In the genomic region with DNA sequence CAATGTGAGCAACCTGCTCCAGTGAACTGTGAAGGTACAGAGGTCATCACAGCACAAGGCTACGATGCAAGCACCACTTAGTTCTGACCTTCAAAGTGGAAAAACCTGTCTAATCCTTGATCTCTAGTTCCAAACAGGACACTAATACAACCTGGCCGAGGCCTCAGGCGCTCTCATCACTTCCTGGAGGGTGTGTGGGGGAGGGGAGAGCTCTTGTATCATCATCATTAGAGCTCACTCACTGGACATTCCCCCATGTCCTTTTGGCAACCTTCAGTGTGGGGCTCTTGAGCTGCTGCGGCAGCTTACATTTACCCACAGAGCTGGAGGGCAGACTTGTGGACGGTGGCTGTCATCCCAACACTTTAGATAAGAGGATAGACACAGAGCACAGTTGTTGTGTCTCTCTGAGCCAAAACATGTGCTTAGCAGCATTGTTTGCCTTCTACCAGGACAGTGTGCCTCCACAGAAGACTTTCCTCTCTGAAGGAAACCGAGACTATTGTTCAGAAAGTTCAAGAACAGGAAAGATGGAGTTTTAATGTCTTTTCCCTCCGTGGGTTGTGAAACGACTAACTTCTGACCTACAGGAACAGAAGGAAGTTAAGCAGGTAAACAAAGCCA, we compare ENCODE assay signal across 13 mouse cellular contexts.
DNase-seq lines count a peak whose midpoint lies in the region; ATAC-seq lines count a peak whose summit lies in the region.
"Had no signal": no experiment of that assay in that cellular context is flagged by ENCODE, and none has a peak within 500 bp of the region (broad histone marks: within the 10 kb centered on the region; RNA-seq: fewer than 3 reads in every experiment).

No protein-coding gene starts in this region.

- no peak overlapping the region for H3K4me2 ChIP-seq in heart, embryonic 15.5 days
- H3K4me2 ChIP-seq in kidney, embryonic 15.5 days = no peak overlapping the region
- H3K4me2 ChIP-seq: stomach, embryonic 15.5 days had no signal

- no peak overlapping the region for H3K9ac ChIP-seq in heart, embryonic 15.5 days
- no peak overlapping the region for H3K9ac ChIP-seq in kidney, embryonic 15.5 days
- H3K9ac ChIP-seq: stomach, embryonic 15.5 days had no signal

- H3K36me3 ChIP-seq in heart, embryonic 15.5 days = no peaks in the 10 kb centered on the region
- no peaks in the 10 kb centered on the region for H3K36me3 ChIP-seq in kidney, embryonic 15.5 days
- H3K36me3 ChIP-seq in forebrain, embryonic 10.5 days (replicated peaks) = no peaks in the 10 kb centered on the region
- H3K36me3 ChIP-seq: midbrain, embryonic 10.5 days; stomach, embryonic 15.5 days had no signal

- peak; percentile 43; the same call in 1 of the 2 replicates for ATAC-seq in heart, embryonic 15.5 days (replicated peaks; ENCODE audit: insufficient number of reproducible peaks, insufficient read depth, low FRiP score, low read depth)
- ATAC-seq in kidney, embryonic 15.5 days (replicated peaks; ENCODE audit: low FRiP score) = 0 out of 2 replicates have a peak, but pooled peaks have one; percentile 33
- no peak for ATAC-seq in granulocyte monocyte progenitor cell, adult 5-6 weeks (replicated peaks; ENCODE audit: poor library complexity, severe bottlenecking)

- H3K4me3 ChIP-seq in heart, embryonic 15.5 days = no peak overlapping the region
- H3K4me3 ChIP-seq in kidney, embryonic 15.5 days (replicated peaks) = no peak overlapping the region
- H3K4me3 ChIP-seq in forebrain, embryonic 10.5 days = no peak overlapping the region
- H3K4me3 ChIP-seq: erythroblast, embryonic 14.5 days; midbrain, embryonic 10.5 days; stomach, embryonic 15.5 days had no signal

- no peaks in the 10 kb centered on the region for H3K9me3 ChIP-seq in heart, embryonic 15.5 days (replicated peaks)
- no peaks in the 10 kb centered on the region for H3K9me3 ChIP-seq in kidney, embryonic 15.5 days (replicated peaks)
- no peaks in the 10 kb centered on the region for H3K9me3 ChIP-seq in forebrain, embryonic 10.5 days
- H3K9me3 ChIP-seq: midbrain, embryonic 10.5 days; stomach, embryonic 15.5 days had no signal

- H3K4me1 ChIP-seq in heart, embryonic 15.5 days (replicated peaks) = peaks cover 13% of the 10 kb centered on the region
- H3K4me1 ChIP-seq in kidney, embryonic 15.5 days = peaks cover 8% of the 10 kb centered on the region
- no peaks in the 10 kb centered on the region for H3K4me1 ChIP-seq in forebrain, embryonic 10.5 days
- H3K4me1 ChIP-seq: midbrain, embryonic 10.5 days; stomach, embryonic 15.5 days had no signal

- H3K27me3 ChIP-seq in heart, embryonic 15.5 days = no peaks in the 10 kb centered on the region
- H3K27me3 ChIP-seq in kidney, embryonic 15.5 days = no peaks in the 10 kb centered on the region
- H3K27me3 ChIP-seq in forebrain, embryonic 10.5 days (ENCODE audit: poor library complexity, severe bottlenecking) = no peaks in the 10 kb centered on the region
- H3K27me3 ChIP-seq: CH12.LX; stomach, embryonic 15.5 days had no signal

- H3K27ac ChIP-seq in heart, embryonic 15.5 days = peak overlapping the region; percentile 38
- no peak overlapping the region for H3K27ac ChIP-seq in kidney, embryonic 15.5 days
- no peak overlapping the region for H3K27ac ChIP-seq in forebrain, embryonic 10.5 days
- H3K27ac ChIP-seq: midbrain, embryonic 10.5 days; stomach, embryonic 15.5 days had no signal

- DNase-seq in ovary, adult 18-20 months (ENCODE audit: low spot score) = peak; percentile 63
- DNase-seq in ovary, postnatal 10 days (ENCODE audit: low spot score) = no peak
- peak; percentile 63 for DNase-seq in lung, postnatal 36 days
- DNase-seq in layer of hippocampus, postnatal 10 days (ENCODE audit: low spot score in 2 of 2) = no peak
- no peak for DNase-seq in forebrain, embryonic 10.5 days (ENCODE audit: extremely low spot score, low spot score)
- DNase-seq: right cerebral cortex, postnatal 25 days had no signal

- 30% methylated on average over 8 of the region's 8 CpGs for WGBS in heart, embryonic 15.5 days
- 53% methylated on average over 8 of the region's 8 CpGs for WGBS in kidney, embryonic 15.5 days
- WGBS in forebrain, embryonic 10.5 days = 78% methylated on average over 8 of the region's 8 CpGs

Comparison
In these comparisons a context has a peak if more than half of its experiments do, and no peak if none do; other contexts are left out.
1. DNase-seq: peak in ovary, adult 18-20 months (single experiment) and lung, postnatal 36 days (single experiment); none in ovary, postnatal 10 days (single experiment), layer of hippocampus, postnatal 10 days (0 of 2) and forebrain, embryonic 10.5 days (single experiment).